Mouse (Mus musculus) neural tube, embryonic 14.5 days (tissue): ENCODE measurements around the gene Dock4. TPM values are rescaled to one million over a fixed set of nuclear protein-coding genes. Genes with fewer than 3 reads are reported as not detected.

Source experiments
- ATAC-seq: fragments of 200-750 bp; cut with Nextera tagmentation; 2 replicates; pipeline ENCODE4 v1.8.0; 2017; ENCODE audit warnings: low read depth, mild to moderate bottlenecking, moderate TSS enrichment, moderate library complexity
- H3K27ac ChIP-seq: fragments of 300-500 bp; sonication (generic); 2 replicates; pipeline ENCODE4 v1.5.1; 2014; ENCODE audit warnings: low read depth, mild to moderate bottlenecking, control low read depth, low read length, moderate library complexity, mixed read lengths
- H3K27me3 ChIP-seq: fragments of 300-500 bp; sonication (generic); 2 replicates; pipeline ENCODE4 v1.6.1; 2014; ENCODE audit warnings: low read length; ENCODE audit not compliant: control insufficient read depth, insufficient read depth
- H3K36me3 ChIP-seq: fragments of 300-500 bp; sonication (generic); 2 replicates; pipeline ENCODE4 v1.6.1; 2014; ENCODE audit warnings: low read length, mixed read lengths; ENCODE audit not compliant: control insufficient read depth, insufficient read depth
- H3K4me1 ChIP-seq: fragments of 300-500 bp; sonication (generic); 2 replicates; pipeline ENCODE4 v1.6.1; 2014; ENCODE audit warnings: low read length; ENCODE audit not compliant: control insufficient read depth, insufficient read depth
- H3K4me2 ChIP-seq: fragments of 300-500 bp; sonication (generic); 2 replicates; pipeline ENCODE4 v1.6.1; 2014; ENCODE audit warnings: mild to moderate bottlenecking, low read depth, low read length, control low read depth
- H3K4me3 ChIP-seq: fragments of 300-500 bp; sonication (generic); 2 replicates; pipeline ENCODE4 v1.5.1; 2014; ENCODE audit warnings: low read depth, low read length, control low read depth, mixed read lengths
- H3K9ac ChIP-seq: fragments of 300-500 bp; sonication (generic); replicated peaks from 2 replicates; pipeline ENCODE4 v1.6.1; 2014; ENCODE audit warnings: low read depth, mild to moderate bottlenecking, control low read depth, low read length, mixed read lengths
- H3K9me3 ChIP-seq: fragments of 300-500 bp; sonication (generic); 2 replicates; pipeline ENCODE4 v1.6.1; 2016; ENCODE audit warnings: low read length; ENCODE audit not compliant: control insufficient read depth
- WGBS: fragments of 180-500 bp; shearing (Covaris S2); extraction: QIAGEN DNeasy Blood & Tissue Kit; methylation state at CpG from one replicate; pipeline ENCODE4 v1.1.7; 2014; 5-methylcytosine and 5-hydroxymethylcytosine counted together
- polyA plus RNA-seq: library from polyadenylated mRNA; unstranded; fragments of >200 nt; fragmentation: Nextera tagmentation; extraction: Ambion mirVana; gene quantifications from 2 replicates; pipeline ENCODE4 v1.2.1, GENCODE M21; 2014

The Dock4 gene
- polyA plus RNA-seq, 1 experiment from 2014 or later, result 45.4 TPM

- no peaks in the 10 kb centered on the region for H3K27me3 ChIP-seq
- no peak overlapping the region for H3K4me3 ChIP-seq
- H3K9ac ChIP-seq, result no peak overlapping the region
- no peak for ATAC-seq
- H3K27ac ChIP-seq, result no peak overlapping the region
- no peaks in the 10 kb centered on the region for H3K9me3 ChIP-seq
- 82% methylated on average over 6 of the region's 6 CpGs for WGBS
- H3K4me2 ChIP-seq, result no peak overlapping the region
- no peaks in the 10 kb centered on the region for H3K36me3 ChIP-seq
- no peaks in the 10 kb centered on the region for H3K4me1 ChIP-seq
Measured at GRCm38 (mm10) chr12:40538318-40538717, 92.6 kb downstream of the Dock4 start.

DNA sequence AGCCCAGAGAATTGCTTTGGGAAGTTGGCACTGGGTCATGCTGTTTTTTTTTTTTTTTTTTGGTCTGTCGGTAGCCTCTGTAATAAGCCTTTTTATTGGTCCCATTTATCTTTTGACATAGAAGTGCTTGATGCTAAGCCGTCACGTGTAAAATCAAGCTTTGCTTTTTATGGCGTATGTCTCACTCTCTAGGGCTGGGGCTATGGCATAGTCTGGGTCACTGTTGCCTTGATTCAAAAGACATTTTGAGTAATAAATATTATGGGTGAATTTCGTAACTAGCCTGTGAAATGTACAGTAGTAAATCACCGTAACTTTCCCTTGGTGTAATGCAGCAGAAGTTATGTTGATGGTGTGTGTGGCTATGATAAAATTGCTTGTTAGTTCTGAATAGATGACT is 93.0 kb downstream of the Dock4 start:
- no peak overlapping the region for H3K4me2 ChIP-seq
- H3K4me1 ChIP-seq, result no peaks in the 10 kb centered on the region
- 42% methylated on average over 6 of the region's 6 CpGs for WGBS
- peak; percentile 77 for ATAC-seq
- no peak overlapping the region for H3K4me3 ChIP-seq
- H3K27me3 ChIP-seq, result no peaks in the 10 kb centered on the region
- no peak overlapping the region for H3K9ac ChIP-seq
- no peaks in the 10 kb centered on the region for H3K36me3 ChIP-seq
- no peak overlapping the region for H3K27ac ChIP-seq
- H3K9me3 ChIP-seq, result no peaks in the 10 kb centered on the region

DNA sequence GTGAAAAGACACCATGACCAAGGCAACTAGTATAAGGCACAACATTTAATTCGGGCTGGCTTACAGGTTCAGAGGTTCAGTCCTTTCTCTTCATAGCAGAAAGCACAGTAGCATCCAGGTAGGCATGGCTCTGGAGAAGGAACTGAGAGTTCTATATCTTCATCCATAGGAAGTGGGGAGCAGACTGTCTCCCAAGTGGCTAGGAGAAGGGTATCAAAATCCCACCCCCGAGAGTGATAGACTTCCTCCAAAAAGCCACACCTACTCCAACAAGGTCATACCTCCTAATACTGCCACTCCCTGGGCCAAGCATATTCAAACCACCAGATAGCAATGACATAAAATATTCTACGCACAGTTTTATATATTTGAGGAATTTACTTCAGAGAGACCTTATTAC is 98.5 kb downstream of the Dock4 start:
- no peak for ATAC-seq
- Histone ChIP-seq H3K27ac (no peak overlapping the region), H3K36me3 (no peaks in the 10 kb centered on the region), H3K4me2 (no peak overlapping the region), H3K27me3 (no peaks in the 10 kb centered on the region), H3K4me1 (peaks cover 8% of the 10 kb centered on the region), H3K9me3 (no peaks in the 10 kb centered on the region), H3K4me3 (no peak overlapping the region), H3K9ac (no peak overlapping the region)
- 87% methylated on average over 3 of the region's 3 CpGs for WGBS

- Histone ChIP-seq H3K9me3 (no peaks in the 10 kb centered on the region), H3K4me2 (no peak overlapping the region), H3K4me1 (peaks cover 8% of the 10 kb centered on the region), H3K27me3 (no peaks in the 10 kb centered on the region), H3K4me3 (no peak overlapping the region), H3K36me3 (no peaks in the 10 kb centered on the region), H3K27ac (no peak overlapping the region), H3K9ac (no peak overlapping the region)
- 33% methylated on average over 5 of the region's 5 CpGs for WGBS
- ATAC-seq, result no peak
Measured at GRCm38 (mm10) chr12:40546827-40547226, 101.1 kb downstream of the Dock4 start.

- no peaks in the 10 kb centered on the region for H3K36me3 ChIP-seq
- 85% methylated on average over 3 of the region's 3 CpGs for WGBS
- H3K4me3 ChIP-seq, result no peak overlapping the region
- no peaks in the 10 kb centered on the region for H3K9me3 ChIP-seq
- no peak for ATAC-seq
- no peak overlapping the region for H3K4me2 ChIP-seq
- no peaks in the 10 kb centered on the region for H3K27me3 ChIP-seq
- no peak overlapping the region for H3K9ac ChIP-seq
- H3K4me1 ChIP-seq, result peaks cover 7% of the 10 kb centered on the region
- no peak overlapping the region for H3K27ac ChIP-seq
Measured at GRCm38 (mm10) chr12:40551317-40551716, 105.6 kb downstream of the Dock4 start.

DNA sequence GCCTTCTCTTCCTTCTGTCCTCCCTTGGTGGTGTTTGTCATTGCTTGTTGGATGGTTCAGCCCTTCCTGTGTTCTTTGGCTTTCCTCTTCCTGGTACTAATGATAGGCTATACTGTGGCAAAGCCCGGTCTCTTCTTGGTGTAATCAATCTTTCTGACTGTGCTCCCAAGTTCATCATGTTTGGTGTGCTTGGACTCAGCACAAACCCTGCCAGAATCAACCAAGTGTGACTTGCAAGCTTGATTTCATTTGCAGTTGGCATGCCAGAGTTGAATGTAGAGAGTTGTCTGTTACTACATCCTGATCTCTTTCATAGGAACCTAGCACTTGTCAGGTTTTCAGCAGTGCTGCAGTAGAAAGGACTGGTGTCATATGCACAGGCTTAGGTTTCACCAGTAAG is 106.4 kb downstream of the Dock4 start:
- no peaks in the 10 kb centered on the region for H3K27me3 ChIP-seq
- no peak overlapping the region for H3K4me3 ChIP-seq
- H3K27ac ChIP-seq, result no peak overlapping the region
- H3K9me3 ChIP-seq, result no peaks in the 10 kb centered on the region
- H3K4me2 ChIP-seq, result no peak overlapping the region
- no peak overlapping the region for H3K9ac ChIP-seq
- 86% methylated on average over 1 of the region's 1 CpGs for WGBS
- ATAC-seq, result no peak
- no peaks in the 10 kb centered on the region; the same call in 1 of the 2 replicates for H3K4me1 ChIP-seq
- no peaks in the 10 kb centered on the region for H3K36me3 ChIP-seq

DNA sequence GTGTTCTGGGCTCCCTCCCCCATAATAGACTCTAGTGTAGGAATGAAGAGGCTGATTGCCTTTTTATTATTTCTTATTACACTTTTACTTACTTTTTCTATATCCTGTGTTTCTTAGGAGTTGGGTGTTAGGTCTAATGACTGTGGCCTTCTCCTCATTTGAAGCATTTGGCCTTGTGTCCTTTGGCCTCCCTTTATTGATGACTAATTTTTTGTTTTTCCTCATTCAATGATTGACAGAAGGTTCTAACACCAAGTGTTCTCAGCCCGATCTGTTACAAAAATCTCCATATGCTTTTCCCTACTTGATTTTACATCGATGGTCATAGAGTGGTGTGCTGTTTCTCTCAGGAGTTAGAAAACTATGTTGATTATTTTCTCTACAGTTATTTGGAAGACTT is 108.2 kb downstream of the Dock4 start:
- H3K36me3 ChIP-seq, result no peaks in the 10 kb centered on the region
- 90% methylated on average over 2 of the region's 2 CpGs for whole genome bisulfite sequencing
- no peak overlapping the region for H3K27ac ChIP-seq
- H3K9ac ChIP-seq, result no peak overlapping the region
- no peak overlapping the region for H3K4me3 ChIP-seq
- no peaks in the 10 kb centered on the region for H3K27me3 ChIP-seq
- no peaks in the 10 kb centered on the region for H3K4me1 ChIP-seq
- no peaks in the 10 kb centered on the region for H3K9me3 ChIP-seq
- no peak overlapping the region for H3K4me2 ChIP-seq
- ATAC-seq, result no peak

- Histone ChIP-seq H3K9ac (no peak overlapping the region), H3K27ac (no peak overlapping the region), H3K27me3 (no peaks in the 10 kb centered on the region), H3K4me1 (no peaks in the 10 kb centered on the region), H3K36me3 (no peaks in the 10 kb centered on the region), H3K4me2 (no peak overlapping the region), H3K4me3 (no peak overlapping the region), H3K9me3 (no peaks in the 10 kb centered on the region)
- 0 out of 2 replicates have a peak, but pooled peaks have one; percentile 38 for ATAC-seq
- 85% methylated on average over 6 of the region's 6 CpGs for WGBS
Measured at GRCm38 (mm10) chr12:40554941-40555511, 109.3 kb downstream of the Dock4 start.

GRCm38 (mm10) chr12:40558600-40558999 is 112.8 kb downstream of the Dock4 start:
- Histone ChIP-seq H3K4me1 (no peaks in the 10 kb centered on the region), H3K9ac (no peak overlapping the region), H3K4me3 (no peak overlapping the region), H3K27ac (no peak overlapping the region), H3K36me3 (no peaks in the 10 kb centered on the region), H3K9me3 (no peaks in the 10 kb centered on the region), H3K27me3 (no peaks in the 10 kb centered on the region), H3K4me2 (no peak overlapping the region)
- ATAC-seq, result no peak
- whole genome bisulfite sequencing, result 77% methylated on average over 3 of the region's 3 CpGs
